Mouse (Mus musculus): ENCODE data around the gene Casp1. TPM values are rescaled to one million over a fixed set of nuclear protein-coding genes. Genes with fewer than 3 reads are reported as not detected.

Gene Casp1
- polyA plus RNA-seq, 1 experiment from 2014 or later, result 0.62 TPM

DNA sequence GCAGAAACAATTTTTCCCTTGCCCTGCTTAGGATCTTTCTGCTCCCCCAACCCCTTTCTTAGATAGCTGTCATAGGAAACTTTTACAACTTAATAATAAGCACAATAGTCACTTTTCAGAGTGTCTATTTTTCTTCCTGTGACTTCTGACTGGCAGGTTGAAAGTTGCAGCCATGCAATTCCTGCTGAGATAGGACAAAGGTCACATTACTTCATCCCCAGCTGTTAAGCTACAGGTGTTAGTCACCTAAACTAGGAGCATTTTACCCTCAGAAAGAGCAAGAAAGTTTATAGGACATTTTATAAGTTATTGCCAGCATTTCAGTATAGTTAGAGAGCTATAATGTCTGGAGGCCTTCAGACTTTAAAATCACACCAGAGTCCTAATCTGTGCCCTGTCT lies 11.7 kb upstream of the Casp1 start:
- no peak for ATAC-seq (replicated peaks; ENCODE audit: low FRiP score, low read depth)
- H3K36me3 ChIP-seq (ENCODE audit: insufficient read depth, low read length), result no peaks in the 10 kb centered on the region
- no peak overlapping the region for H3K4me3 ChIP-seq (replicated peaks; ENCODE audit: low read depth, low read length)
- H3K27me3 ChIP-seq (ENCODE audit: insufficient read depth, low read length), result no peaks in the 10 kb centered on the region
- no peak for TF ChIP-seq CTCF (IDR thresholded peaks at IDR 0.05; ENCODE audit: low read depth)
- H3K27ac ChIP-seq, result no peak overlapping the region
- H3K9ac ChIP-seq (ENCODE audit: low read depth, low read length), result no peak overlapping the region
- H3K9me3 ChIP-seq (replicated peaks; ENCODE audit: low read length), result no peaks in the 10 kb centered on the region
- DNase-seq (ENCODE audit: low spot score), result no peak
- no peaks in the 10 kb centered on the region for H3K4me1 ChIP-seq (replicated peaks; ENCODE audit: insufficient read depth, low read length)
- no peak overlapping the region for H3K4me2 ChIP-seq (ENCODE audit: low read length)

DNA sequence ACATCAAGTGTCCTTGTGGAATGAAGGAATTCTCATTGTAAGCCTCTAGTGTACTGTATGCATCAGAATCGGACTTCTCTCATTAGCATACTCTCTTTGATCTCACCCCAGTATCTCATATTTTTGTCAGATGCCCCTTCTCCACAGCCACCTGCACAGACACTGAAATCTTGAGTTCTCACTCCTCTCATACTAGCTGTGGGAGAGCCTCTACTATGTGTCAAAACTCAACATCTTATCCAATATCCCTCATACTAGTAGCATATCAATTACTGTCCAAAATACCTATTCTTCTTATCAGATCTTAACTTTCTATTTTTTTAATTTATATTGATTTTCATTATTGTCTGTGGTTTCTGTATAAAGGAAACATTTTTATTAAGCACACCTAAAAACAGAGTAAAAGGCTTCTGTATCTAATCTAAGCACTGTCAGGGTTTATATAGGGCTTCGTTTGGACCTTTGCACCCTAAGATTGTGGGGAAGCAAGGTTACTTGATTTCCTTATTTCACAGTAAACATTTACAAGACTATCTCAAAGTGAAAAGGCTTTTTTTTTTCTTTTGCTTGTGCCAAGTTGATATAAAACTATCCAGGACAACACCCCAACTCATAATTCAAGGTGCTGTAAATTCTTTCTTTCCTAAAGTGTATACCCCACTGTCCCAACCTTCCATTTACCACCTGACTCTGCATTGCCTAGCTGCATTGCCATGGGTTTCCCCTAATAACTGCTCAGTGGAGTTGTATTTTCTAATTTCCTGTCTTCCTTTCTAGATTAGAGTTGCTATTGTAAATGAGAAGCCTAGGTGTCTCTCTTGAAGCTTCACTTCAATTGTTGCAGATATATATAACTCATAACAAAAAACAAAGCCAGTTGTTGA lies 1.7 kb upstream of the Casp1 start:
- WGBS, result 64% methylated on average over 2 of the region's 2 CpGs
- Histone ChIP-seq H3K4me3 (replicated peaks; ENCODE audit: low read depth, low read length) (no peak overlapping the region), H3K27me3 (ENCODE audit: insufficient read depth, low read length) (no peaks in the 10 kb centered on the region), H3K36me3 (ENCODE audit: insufficient read depth, low read length) (no peaks in the 10 kb centered on the region), H3K9ac (ENCODE audit: low read depth, low read length) (no peak overlapping the region), H3K4me2 (ENCODE audit: low read length) (no peak overlapping the region), H3K4me1 (replicated peaks; ENCODE audit: insufficient read depth, low read length) (no peaks in the 10 kb centered on the region), H3K27ac (no peak overlapping the region), H3K9me3 (replicated peaks; ENCODE audit: low read length) (no peaks in the 10 kb centered on the region)
- ATAC-seq (replicated peaks; ENCODE audit: low FRiP score, low read depth) (no peak), DNase-seq (ENCODE audit: low spot score) (no peak)
- no peak for TF ChIP-seq CTCF (IDR thresholded peaks at IDR 0.05; ENCODE audit: low read depth)

DNA sequence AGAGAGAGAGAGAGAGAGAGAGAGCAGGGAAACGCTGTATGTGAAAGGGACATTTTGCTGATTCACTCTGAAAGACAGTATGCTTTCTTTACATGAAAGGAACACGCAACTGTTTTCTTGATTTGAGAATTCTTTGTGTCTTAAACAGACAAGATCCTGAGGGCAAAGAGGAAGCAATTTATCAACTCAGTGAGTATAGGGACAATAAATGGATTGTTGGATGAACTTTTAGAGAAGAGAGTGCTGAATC lies 740 bp downstream of the Casp1 start:
- Histone ChIP-seq H3K9me3 (replicated peaks; ENCODE audit: low read length) (no peaks in the 10 kb centered on the region), H3K9ac (ENCODE audit: low read depth, low read length) (no peak overlapping the region), H3K27ac (no peak overlapping the region), H3K36me3 (ENCODE audit: insufficient read depth, low read length) (no peaks in the 10 kb centered on the region), H3K4me2 (ENCODE audit: low read length) (no peak overlapping the region), H3K4me1 (replicated peaks; ENCODE audit: insufficient read depth, low read length) (no peaks in the 10 kb centered on the region), H3K27me3 (ENCODE audit: insufficient read depth, low read length) (no peaks in the 10 kb centered on the region), H3K4me3 (replicated peaks; ENCODE audit: low read depth, low read length) (no peak overlapping the region)
- DNase-seq (ENCODE audit: low spot score), result no peak
- ATAC-seq (replicated peaks; ENCODE audit: low FRiP score, low read depth), result no peak
- 73% methylated on average over 2 of the region's 2 CpGs for WGBS
- TF ChIP-seq CTCF (IDR thresholded peaks at IDR 0.05; ENCODE audit: low read depth), result no peak

DNA sequence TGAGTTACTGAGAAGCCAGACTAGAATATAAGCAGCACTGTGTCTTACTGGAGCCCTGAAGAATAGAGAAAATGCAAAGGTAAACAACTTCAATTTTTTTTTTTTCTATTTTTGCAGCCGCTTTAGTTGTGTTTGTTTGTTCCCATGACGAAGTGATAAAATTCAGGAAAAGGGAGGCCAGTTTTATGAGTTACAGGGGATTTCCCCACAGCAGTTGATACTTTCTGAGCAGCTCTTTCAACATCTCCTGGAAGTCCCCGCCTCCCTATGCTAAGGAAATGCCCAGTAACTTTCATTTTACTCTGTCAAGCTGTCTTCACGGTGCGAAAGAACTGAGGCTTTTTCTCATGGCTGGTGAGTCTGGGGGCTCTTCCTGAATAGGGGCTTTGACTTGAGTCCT lies 10.2 kb downstream of the Casp1 start, which contains the start of gene Casp4:
Casp4 (plus strand) TSS at position 268 of the 400 bp plus-strand sequence.
- 37% methylated on average over 5 of the region's 5 CpGs for WGBS
- DNase-seq (ENCODE audit: low spot score), result peak; percentile 86
- H3K4me3 ChIP-seq (replicated peaks; ENCODE audit: low read depth, low read length), result peak within 1 kb of the TSS; percentile 27
- H3K4me2 ChIP-seq (ENCODE audit: low read length), result peak within 1 kb of the TSS; percentile 28; the same call in 1 of the 2 replicates
- H3K4me1 ChIP-seq (replicated peaks; ENCODE audit: insufficient read depth, low read length), result no peaks in the 10 kb centered on the region
- H3K27me3 ChIP-seq (ENCODE audit: insufficient read depth, low read length), result no peaks in the 10 kb centered on the region
- H3K36me3 ChIP-seq (ENCODE audit: insufficient read depth, low read length), result no peaks in the 10 kb centered on the region
- no peak for TF ChIP-seq CTCF (IDR thresholded peaks at IDR 0.05; ENCODE audit: low read depth)
- no peaks in the 10 kb centered on the region for H3K9me3 ChIP-seq (replicated peaks; ENCODE audit: low read length)
- 0 out of 2 replicates have a peak, but pooled peaks have one; percentile 13 for ATAC-seq (replicated peaks; ENCODE audit: low FRiP score, low read depth)
- H3K27ac ChIP-seq, result no peak within 1 kb of the TSS
- no peak within 1 kb of the TSS for H3K9ac ChIP-seq (ENCODE audit: low read depth, low read length)

DNA sequence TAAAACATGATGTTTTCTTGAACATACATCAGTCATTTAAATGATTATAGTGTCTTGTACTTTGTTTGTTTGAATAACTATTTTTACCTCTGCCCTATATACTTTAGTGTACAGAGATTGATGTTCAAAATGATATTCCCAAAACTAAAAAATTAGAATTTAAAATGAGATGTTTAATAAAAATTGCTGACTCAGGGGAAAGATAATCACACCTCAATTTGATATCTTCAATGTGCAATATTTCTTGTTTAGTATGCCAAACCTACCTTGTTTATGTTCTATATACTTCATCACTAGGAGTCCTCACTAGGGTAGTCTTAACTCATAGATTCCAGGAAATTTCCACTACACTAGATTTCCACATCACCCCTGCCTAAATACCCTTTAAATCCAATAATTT lies 11.8 kb downstream of the Casp1 start:
- H3K9me3 ChIP-seq (replicated peaks; ENCODE audit: low read length), result no peaks in the 10 kb centered on the region
- no peak overlapping the region for H3K4me2 ChIP-seq (ENCODE audit: low read length)
- H3K9ac ChIP-seq (ENCODE audit: low read depth, low read length), result no peak overlapping the region
- no peak for TF ChIP-seq CTCF (IDR thresholded peaks at IDR 0.05; ENCODE audit: low read depth)
- ATAC-seq (replicated peaks; ENCODE audit: low FRiP score, low read depth), result no peak
- no peak overlapping the region for H3K4me3 ChIP-seq (replicated peaks; ENCODE audit: low read depth, low read length)
- no peaks in the 10 kb centered on the region for H3K36me3 ChIP-seq (ENCODE audit: insufficient read depth, low read length)
- H3K27ac ChIP-seq, result no peak overlapping the region
- DNase-seq (ENCODE audit: low spot score), result no peak
- no peaks in the 10 kb centered on the region for H3K4me1 ChIP-seq (replicated peaks; ENCODE audit: insufficient read depth, low read length)
- no peaks in the 10 kb centered on the region for H3K27me3 ChIP-seq (ENCODE audit: insufficient read depth, low read length)

DNA sequence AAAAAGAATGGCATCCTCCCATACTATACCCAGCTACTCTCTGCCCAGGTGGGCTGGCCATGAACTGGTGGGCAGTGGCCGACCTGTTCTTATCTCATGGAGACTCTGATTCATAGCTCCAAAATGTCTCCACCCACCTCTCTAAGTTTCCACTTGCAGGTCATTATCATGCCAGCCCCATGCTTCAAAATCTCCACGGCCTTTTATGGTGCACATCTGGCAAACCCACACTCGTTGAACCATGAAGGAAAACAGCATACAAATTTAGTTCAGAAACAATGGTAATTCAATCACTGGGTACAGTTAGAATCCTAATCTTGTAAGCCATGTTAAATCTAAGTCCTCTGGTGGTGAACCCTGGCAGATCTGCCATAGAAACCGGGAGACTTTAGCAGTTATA lies 13.1 kb downstream of the Casp1 start:
- WGBS, result 58% methylated on average over 4 of the region's 4 CpGs
- H3K9me3 ChIP-seq (replicated peaks; ENCODE audit: low read length), result no peaks in the 10 kb centered on the region
- TF ChIP-seq CTCF (IDR thresholded peaks at IDR 0.05; ENCODE audit: low read depth), result no peak

DNA sequence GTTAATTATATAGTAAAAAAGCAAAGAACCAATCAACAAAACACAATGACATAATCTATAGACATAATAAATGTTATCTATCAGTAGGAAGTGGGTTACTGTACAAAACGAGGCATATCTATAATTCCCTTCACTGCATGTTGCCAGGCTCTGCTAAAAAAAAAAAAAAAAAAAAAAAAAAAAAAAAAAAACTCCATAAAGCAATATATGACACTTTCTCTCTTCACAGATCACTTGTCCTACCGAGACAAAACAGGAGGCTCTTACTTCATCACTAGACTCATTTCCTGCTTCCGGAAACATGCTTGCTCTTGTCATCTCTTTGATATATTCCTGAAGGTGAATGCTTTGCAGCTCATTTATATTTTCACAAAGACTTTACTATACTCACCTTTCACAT lies 29.9 kb downstream of the Casp1 start:
- Histone ChIP-seq H3K9ac (ENCODE audit: low read depth, low read length) (no peak overlapping the region), H3K36me3 (ENCODE audit: insufficient read depth, low read length) (no peaks in the 10 kb centered on the region), H3K4me3 (replicated peaks; ENCODE audit: low read depth, low read length) (no peak overlapping the region), H3K27me3 (ENCODE audit: insufficient read depth, low read length) (no peaks in the 10 kb centered on the region), H3K4me2 (ENCODE audit: low read length) (no peak overlapping the region), H3K4me1 (replicated peaks; ENCODE audit: insufficient read depth, low read length) (no peaks in the 10 kb centered on the region), H3K27ac (no peak overlapping the region), H3K9me3 (replicated peaks; ENCODE audit: low read length) (no peaks in the 10 kb centered on the region)
- 68% methylated on average over 3 of the region's 3 CpGs for WGBS
- DNase-seq (ENCODE audit: low spot score), result no peak
- ATAC-seq (replicated peaks; ENCODE audit: low FRiP score, low read depth), result no peak
- no peak for TF ChIP-seq CTCF (IDR thresholded peaks at IDR 0.05; ENCODE audit: low read depth)

More for the DNA sequence above, 13.1 kb downstream of the Casp1 start:
- Histone ChIP-seq H3K4me2 (ENCODE audit: low read length) (no peak overlapping the region), H3K9ac (ENCODE audit: low read depth, low read length) (no peak overlapping the region), H3K4me3 (replicated peaks; ENCODE audit: low read depth, low read length) (no peak overlapping the region), H3K27me3 (ENCODE audit: insufficient read depth, low read length) (no peaks in the 10 kb centered on the region), H3K4me1 (replicated peaks; ENCODE audit: insufficient read depth, low read length) (no peaks in the 10 kb centered on the region), H3K36me3 (ENCODE audit: insufficient read depth, low read length) (no peaks in the 10 kb centered on the region), H3K27ac (no peak overlapping the region)
- DNase-seq (ENCODE audit: low spot score) (no peak), ATAC-seq (replicated peaks; ENCODE audit: low FRiP score, low read depth) (no peak)
